In genomic region chr1:67026142-67026541, GRCm38 (mm10) we compare ENCODE assay signal across 17 mouse cellular contexts. TPM values are rescaled to one million over a fixed set of nuclear protein-coding genes. Genes with fewer than 3 reads are reported as not detected.
DNase-seq lines count a peak whose midpoint lies in the region; ATAC-seq and TF ChIP-seq lines count a peak whose summit lies in the region.
"Had no signal": no experiment of that assay in that cellular context is flagged by ENCODE, and none has a peak within 500 bp of the region (broad histone marks: within the 10 kb centered on the region; RNA-seq: fewer than 3 reads in every experiment).

No protein-coding gene starts in this region.

- H3K4me3 ChIP-seq in gastrocnemius, adult 2 months: no peak overlapping the region
- no peak overlapping the region for H3K4me3 ChIP-seq in kidney, adult 2 months (ENCODE audit: insufficient read depth, low read depth, low read length)
- H3K4me3 ChIP-seq in kidney, embryonic 16.5 days (ENCODE audit: low read length): no peak overlapping the region
- no peak overlapping the region for H3K4me3 ChIP-seq in lung, adult 2 months (replicated peaks; ENCODE audit: extremely low read depth, low read depth, low read length)
- H3K4me3 ChIP-seq in hindbrain, embryonic 11.5 days (ENCODE audit: low read depth, low read length): no peak overlapping the region
- H3K4me3 ChIP-seq: embryonic facial prominence, embryonic 12.5 days; forebrain, embryonic 15.5 days; heart, embryonic 15.5 days had no signal

- no peak for TF ChIP-seq CTCF in gastrocnemius, adult 2 months (IDR thresholded peaks at IDR 0.05)
- TF ChIP-seq CTCF in kidney, adult 2 months (conservative IDR thresholded peaks at IDR 0.05; ENCODE audit: insufficient read depth, insufficient read length, low read depth, low read length): no peak
- no peak for TF ChIP-seq CTCF in lung, adult 2 months (IDR thresholded peaks at IDR 0.05; ENCODE audit: insufficient read depth, low read length)

- 69% methylated on average over 2 of the region's 2 CpGs for WGBS in kidney, adult 2 months
- 74% methylated on average over 2 of the region's 2 CpGs for WGBS in kidney, embryonic 16.5 days
- 67% methylated on average over 2 of the region's 2 CpGs for WGBS in lung, adult 2 months
- 79% methylated on average over 2 of the region's 2 CpGs for WGBS in hindbrain, embryonic 11.5 days

- no peaks in the 10 kb centered on the region for H3K4me1 ChIP-seq in kidney, adult 2 months (ENCODE audit: control insufficient read depth, insufficient read depth, low read length)
- H3K4me1 ChIP-seq in kidney, embryonic 16.5 days (ENCODE audit: insufficient read depth, low read length): no peaks in the 10 kb centered on the region
- H3K4me1 ChIP-seq in lung, adult 2 months (ENCODE audit: control insufficient read depth, insufficient read depth, low read length): 0 out of 2 replicates have a peak, but pooled peaks cover 3% of the 10 kb centered on the region
- no peaks in the 10 kb centered on the region for H3K4me1 ChIP-seq in hindbrain, embryonic 11.5 days (replicated peaks; ENCODE audit: control insufficient read depth, insufficient read depth, low read length)
- H3K4me1 ChIP-seq: embryonic facial prominence, embryonic 12.5 days; forebrain, embryonic 15.5 days; heart, embryonic 15.5 days had no signal

- peak; percentile 55 for DNase-seq in gastrocnemius, adult 2 months
- no peak for DNase-seq in gastrocnemius, postnatal 4 days (ENCODE audit: low spot score in 2 of 2)
- DNase-seq in kidney, adult 2 months: peak; percentile 18
- DNase-seq in lung, postnatal 10 days: peak; percentile 41
- no peak for DNase-seq in lung, adult 2 months
- DNase-seq in skeletal muscle tissue, adult 2 months (ENCODE audit: low read depth, low spot score): peak; percentile 59
- DNase-seq in hindbrain, embryonic 11.5 days (ENCODE audit: low spot score): no peak
- DNase-seq: adrenal gland, postnatal 10 days; cerebellum, adult 11-12 months; cerebellum, adult 9-10 months; cerebellum, postnatal 25 days; heart, postnatal 14 days had no signal

- no peaks in the 10 kb centered on the region for H3K9me3 ChIP-seq in kidney, embryonic 16.5 days (ENCODE audit: low read length)
- H3K9me3 ChIP-seq in hindbrain, embryonic 11.5 days (ENCODE audit: control insufficient read depth, low read length): no peaks in the 10 kb centered on the region
- H3K9me3 ChIP-seq: embryonic facial prominence, embryonic 12.5 days; forebrain, embryonic 15.5 days; heart, embryonic 15.5 days had no signal

- H3K4me2 ChIP-seq in kidney, embryonic 16.5 days (replicated peaks; ENCODE audit: low read depth, low read length): no peak overlapping the region
- no peak overlapping the region for H3K4me2 ChIP-seq in hindbrain, embryonic 11.5 days (replicated peaks; ENCODE audit: low read depth, low read length)
- H3K4me2 ChIP-seq: embryonic facial prominence, embryonic 12.5 days; forebrain, embryonic 15.5 days; heart, embryonic 15.5 days; hindbrain, embryonic 14.5 days had no signal

- no peak overlapping the region for H3K9ac ChIP-seq in kidney, embryonic 16.5 days (replicated peaks; ENCODE audit: low read length)
- H3K9ac ChIP-seq in hindbrain, embryonic 11.5 days (ENCODE audit: low read depth, low read length): no peak overlapping the region
- H3K9ac ChIP-seq: embryonic facial prominence, embryonic 12.5 days; forebrain, embryonic 15.5 days; heart, embryonic 15.5 days; hindbrain, embryonic 14.5 days had no signal

- intact Hi-C loops in gastrocnemius, adult 2 months (cut with DNase I): no loop called here

- no peaks in the 10 kb centered on the region for H3K27me3 ChIP-seq in kidney, adult 2 months (replicated peaks; ENCODE audit: control insufficient read depth, insufficient read depth, low read length)
- H3K27me3 ChIP-seq in kidney, embryonic 16.5 days (ENCODE audit: insufficient read depth, low read length): no peaks in the 10 kb centered on the region
- H3K27me3 ChIP-seq in hindbrain, embryonic 11.5 days (ENCODE audit: control insufficient read depth, insufficient read depth, low read length): no peaks in the 10 kb centered on the region
- H3K27me3 ChIP-seq: embryonic facial prominence, embryonic 12.5 days; forebrain, embryonic 15.5 days; heart, embryonic 15.5 days had no signal

- no peaks in the 10 kb centered on the region for H3K36me3 ChIP-seq in kidney, adult 2 months (ENCODE audit: control insufficient read depth, insufficient read depth, low read length)
- peaks cover 27% of the 10 kb centered on the region; the same call in 1 of the 2 replicates for H3K36me3 ChIP-seq in kidney, embryonic 16.5 days (ENCODE audit: insufficient read depth, low read length)
- no peaks in the 10 kb centered on the region for H3K36me3 ChIP-seq in hindbrain, embryonic 11.5 days (ENCODE audit: control insufficient read depth, insufficient read depth, low read length)

- peak overlapping the region; percentile 79 for H3K27ac ChIP-seq in gastrocnemius, adult 2 months
- H3K27ac ChIP-seq in kidney, adult 2 months (ENCODE audit: insufficient read depth, low read depth, low read length): no peak overlapping the region
- H3K27ac ChIP-seq in kidney, embryonic 16.5 days (ENCODE audit: low read length): no peak overlapping the region
- no peak overlapping the region for H3K27ac ChIP-seq in hindbrain, embryonic 11.5 days (ENCODE audit: low read depth, low read length)
- H3K27ac ChIP-seq: embryonic facial prominence, embryonic 12.5 days; forebrain, embryonic 15.5 days; heart, embryonic 15.5 days; hindbrain, embryonic 14.5 days had no signal

- no peak for TF ChIP-seq POLR2A in kidney, adult 2 months (IDR thresholded peaks at IDR 0.05; ENCODE audit: low read depth, low read length)
- no peak for TF ChIP-seq POLR2A in lung, adult 2 months (IDR thresholded peaks at IDR 0.05; ENCODE audit: borderline replicate concordance, extremely low read depth, low read depth, low read length)

- ATAC-seq in kidney, embryonic 16.5 days (ENCODE audit: low FRiP score, low TSS enrichment): no peak; the same call in 1 of the 2 replicates
- no peak for ATAC-seq in hindbrain, embryonic 11.5 days (ENCODE audit: low FRiP score)
- ATAC-seq: forebrain, embryonic 15.5 days had no signal

RNA-seq across cellular contexts. Expression of gene Lancl1, which starts 12.5 kb away (rescaled TPM):
- 10 to 100 TPM; 31.4 to 37.4 TPM for total RNA-seq in gastrocnemius, adult 2 months (2021)
- total RNA-seq in gastrocnemius, postnatal 4 days (2021): 10 to 100 TPM; 38.3 to 39.5 TPM
- polyA plus RNA-seq in kidney, adult 2 months (2012; rRNA removed): 66.9 and 75.1 TPM in 2 replicates
- 82.8 and 90.8 TPM in 2 replicates for polyA plus RNA-seq in kidney, embryonic 16.5 days (2015; fragmentation: Nextera tagmentation; extraction: Ambion mirVana)
- 51.3 and 62.0 TPM in 2 replicates for polyA plus RNA-seq in lung, adult 2 months (2012; rRNA removed)
- 99.4 and 111 TPM in 2 replicates for polyA plus RNA-seq in hindbrain, embryonic 11.5 days (2014; fragmentation: Nextera tagmentation; extraction: Ambion mirVana)

Comparison
In these comparisons a context has a peak if more than half of its experiments do, and no peak if none do; other contexts are left out.
1. DNase-seq: peak in gastrocnemius, adult 2 months (single experiment), kidney, adult 2 months (single experiment), lung, postnatal 10 days (single experiment) and skeletal muscle tissue, adult 2 months (single experiment); none in gastrocnemius, postnatal 4 days (0 of 2), lung, adult 2 months (single experiment) and hindbrain, embryonic 11.5 days (single experiment).